Mouse (Mus musculus): ENCODE data around the gene Cpa4. TPM values are rescaled to one million over a fixed set of nuclear protein-coding genes. Genes with fewer than 3 reads are reported as not detected.

Cpa4 gene
- polyA plus RNA-seq (2012; rRNA removed; ENCODE audit: low replicate concordance) = not detected in 2 replicates

DNA sequence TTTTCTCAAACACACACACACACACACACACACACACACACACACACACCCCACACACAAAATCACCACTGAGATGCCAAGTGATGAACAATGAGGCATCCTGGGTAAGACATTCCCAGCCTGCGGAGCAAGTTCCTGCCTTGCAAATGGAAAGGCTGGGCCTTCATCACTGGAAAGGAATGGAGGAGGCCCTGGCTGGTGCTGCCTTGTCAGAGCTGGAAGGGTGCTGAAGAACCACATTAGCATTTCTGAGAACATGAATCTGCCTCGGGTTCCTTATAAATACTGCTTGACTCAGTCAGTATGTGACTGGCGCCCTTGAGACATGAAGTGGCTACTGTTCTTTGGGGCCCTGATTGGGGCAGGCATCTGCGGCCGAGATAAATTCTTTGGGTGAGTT, at the start of gene Cpa4:
Gene Cpa4 (plus strand): TSS at position 301 of the 400 bp plus-strand sequence.

DNA sequence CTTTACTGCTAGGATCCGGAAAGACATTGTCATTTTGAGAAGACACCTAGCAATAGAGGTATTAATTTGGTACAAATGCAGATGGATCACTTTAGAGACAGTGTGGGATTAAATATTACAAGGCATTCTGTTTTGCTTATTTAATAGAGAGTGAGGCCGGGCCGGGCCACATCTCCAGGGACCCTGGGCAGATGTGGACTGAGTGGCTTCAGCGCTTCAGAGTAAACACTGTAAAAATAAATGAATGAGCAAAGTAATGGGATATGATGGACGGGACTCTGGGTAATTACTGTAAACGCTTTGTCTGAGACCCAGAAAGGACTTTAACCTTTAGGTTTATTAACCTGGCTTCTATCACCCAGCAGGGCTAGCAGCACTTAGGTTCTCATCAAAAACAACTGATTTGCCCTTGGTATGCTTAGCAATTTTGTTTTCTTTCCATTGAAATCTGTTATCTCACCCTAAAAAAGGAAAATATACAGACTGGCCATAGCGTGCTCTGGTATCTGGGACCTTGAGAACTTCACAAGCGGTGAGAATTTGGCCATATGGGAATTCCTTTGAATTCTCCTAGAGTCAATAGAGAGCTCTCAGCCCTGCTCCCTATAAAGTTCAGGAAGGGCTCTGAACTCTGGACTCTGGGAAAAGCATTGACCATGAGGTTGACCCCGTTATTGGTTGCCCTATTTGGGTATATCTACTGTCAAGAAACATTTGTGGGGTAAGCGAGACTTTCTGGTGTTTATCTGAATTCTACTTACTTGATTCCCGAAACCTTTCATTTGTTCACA, 27.0 kb upstream of the Cpa4 start, which contains the start of gene Cpa2:
Gene Cpa2 (plus strand): TSS at position 574 of the 791 bp plus-strand sequence.

DNA sequence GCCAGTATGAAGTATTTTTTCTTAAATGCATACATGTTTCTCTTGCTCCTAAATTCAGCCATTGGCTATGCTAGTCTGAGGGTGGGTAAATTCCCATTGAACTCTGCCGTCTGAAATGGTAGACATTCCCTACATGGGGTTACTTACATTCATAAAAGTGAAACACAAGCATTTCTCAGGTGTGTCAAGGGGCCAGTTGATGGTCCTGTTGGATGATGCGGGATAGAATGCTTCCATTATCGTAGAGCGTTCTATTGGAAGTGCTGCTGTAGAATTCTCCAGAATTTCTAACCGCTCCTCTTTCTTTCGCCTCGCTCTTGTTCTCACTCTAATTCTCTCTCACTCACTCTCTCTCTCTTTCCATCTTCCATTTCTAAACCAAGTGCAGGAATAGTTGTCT, 42.5 kb downstream of the Cpa4 start, which contains the start of gene Cpa5:
Gene Cpa5 (plus strand): TSS at position 301 of the 400 bp plus-strand sequence.

DNA sequence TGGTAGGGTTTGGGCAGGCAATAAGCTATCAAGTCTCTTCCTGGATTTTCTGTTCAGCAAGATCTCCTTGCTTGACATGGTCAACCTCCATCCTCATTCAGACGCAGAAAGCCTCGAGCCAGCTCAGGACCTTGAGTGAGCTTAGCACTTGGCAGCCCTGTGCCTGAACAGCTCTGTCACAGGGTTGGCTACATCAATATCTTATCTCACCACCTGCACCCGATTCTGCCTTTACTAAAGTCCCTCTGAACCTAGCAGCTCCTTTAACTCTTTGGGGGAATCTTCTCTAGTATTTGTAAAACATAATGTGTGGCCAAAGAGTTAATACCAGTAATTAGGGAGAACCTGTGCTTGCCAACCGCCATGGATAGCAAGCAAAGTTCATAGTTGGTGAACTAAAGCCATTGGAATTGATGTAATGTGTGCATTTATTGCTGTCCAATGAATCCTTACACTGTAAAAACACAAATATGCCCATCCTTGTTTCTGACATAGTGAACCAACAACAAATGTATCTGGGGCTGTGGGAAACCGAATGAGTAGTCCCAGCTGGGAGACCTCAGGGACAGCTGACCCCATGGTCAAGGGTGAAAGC, 70.6 kb downstream of the Cpa4 start, which contains the start of gene Cpa1:
Gene Cpa1 (plus strand): TSS at position 545 of the 595 bp plus-strand sequence.

Other genes with a start within 250 kb of the Cpa4 start
- 18.3 and 19.8 TPM in 2 replicates for gene Zc3hc1, start 177.3 kb upstream of the Cpa4 start, polyA plus RNA-seq (2012; rRNA removed; ENCODE audit: low replicate concordance)
- 27.5 and 35.3 TPM in 2 replicates for gene Klhdc10, start 166.5 kb upstream of the Cpa4 start, polyA plus RNA-seq (2012; rRNA removed; ENCODE audit: low replicate concordance)
- 42.5 and 60.0 TPM in 2 replicates for gene Tmem209, start 58.6 kb upstream of the Cpa4 start, polyA plus RNA-seq (2012; rRNA removed; ENCODE audit: low replicate concordance)
- gene Ssmem1, start 58.5 kb upstream of the Cpa4 start, polyA plus RNA-seq (2012; rRNA removed; ENCODE audit: low replicate concordance) = not detected in 2 replicates
- 0.19 and 2.8 TPM in 2 replicates for gene Cpa2, start 26.8 kb upstream of the Cpa4 start, polyA plus RNA-seq (2012; rRNA removed; ENCODE audit: low replicate concordance)
- 0.34 TPM in 1 of 2 replicates, not detected in the other for gene Cpa5, start 42.6 kb downstream of the Cpa4 start, polyA plus RNA-seq (2012; rRNA removed; ENCODE audit: low replicate concordance)
- 0.22 and 0.23 TPM in 2 replicates for gene Cpa1, start 70.8 kb downstream of the Cpa4 start, polyA plus RNA-seq (2012; rRNA removed; ENCODE audit: low replicate concordance)
- gene Cep41, start 125.4 kb downstream of the Cpa4 start, polyA plus RNA-seq (2012; rRNA removed; ENCODE audit: low replicate concordance) = 5.1 and 6.5 TPM in 2 replicates
- 269 and 1,242 TPM in 2 replicates for gene Mest, start 155.2 kb downstream of the Cpa4 start, polyA plus RNA-seq (2012; rRNA removed; ENCODE audit: low replicate concordance)

Measured in subcutaneous adipose tissue, adult 2 months (tissue).